Mouse (Mus musculus) kidney, adult 2 months (tissue): ENCODE data around the gene Zmym6. TPM values are rescaled to one million over a fixed set of nuclear protein-coding genes. Genes with fewer than 3 reads are reported as not detected.
A peak's percentile ranks its signal among the peaks of the same experiment; 100 is the strongest.

ENCODE experiments used
- DNase-seq: peaks from one replicate; pipeline ENCODE4 v3.0.0; 2021
- H3K27ac ChIP-seq: fragments of 200-500 bp; 2 replicates; pipeline ENCODE4 v1.5.1; 2012; ENCODE audit warnings: low read depth, low read length, control low read depth, inconsistent platforms; ENCODE audit not compliant: insufficient read depth
- H3K27me3 ChIP-seq: fragments of 200-500 bp; replicated peaks from 2 replicates; pipeline ENCODE4 v1.6.1; 2012; ENCODE audit warnings: mild to moderate bottlenecking, moderate library complexity, low read length, inconsistent platforms; ENCODE audit not compliant: control insufficient read depth, insufficient read depth
- H3K36me3 ChIP-seq: fragments of 200-500 bp; 2 replicates; pipeline ENCODE4 v1.6.1; 2012; ENCODE audit warnings: mild to moderate bottlenecking, moderate library complexity, low read length, inconsistent platforms; ENCODE audit not compliant: control insufficient read depth, insufficient read depth
- H3K4me1 ChIP-seq: fragments of 200-500 bp; 2 replicates; pipeline ENCODE4 v1.6.1; 2011; ENCODE audit warnings: low read length; ENCODE audit not compliant: control insufficient read depth, insufficient read depth
- H3K4me3 ChIP-seq: fragments of 200-500 bp; 2 replicates; pipeline ENCODE4 v1.5.1; 2011; ENCODE audit warnings: mild to moderate bottlenecking, low read depth, low read length, control low read depth; ENCODE audit not compliant: insufficient read depth
- CTCF ChIP-seq: fragments of 200-500 bp; conservative IDR thresholded peaks from 2 replicates; pipeline ENCODE4 v1.5.1; 2011; ENCODE audit warnings: low read depth, mild to moderate bottlenecking, control low read depth, low read length, moderate library complexity, mixed read lengths; ENCODE audit not compliant: insufficient read depth, insufficient read length
- POLR2A ChIP-seq: fragments of 200-500 bp; IDR thresholded peaks from one replicate; pipeline ENCODE4 v1.6.1; 2011; ENCODE audit warnings: low read depth, low read length, control low read depth
- WGBS: fragments of 180-500 bp; shearing (Covaris S2); methylation state at CpG from one replicate; pipeline ENCODE4 v1.1.7; 2018; 5-methylcytosine and 5-hydroxymethylcytosine counted together
- polyA plus RNA-seq: library from polyadenylated mRNA; depleted of rRNA; stranded (reverse); fragments of >200 nt; gene quantifications from 2 replicates; pipeline ENCODE4 v1.2.3, GENCODE M21; 2012; rRNA removed

Zmym6 gene
- polyA plus RNA-seq, 1 experiment = 5.3 TPM

GRCm38 (mm10) chr4:127169346-127170221 is 92.4 kb downstream of the Zmym6 start:
- H3K4me3 ChIP-seq = peak overlapping the region; percentile 46; the same call in 1 of the 2 replicates
- H3K4me1 ChIP-seq = no peaks in the 10 kb centered on the region
- no peaks in the 10 kb centered on the region for H3K36me3 ChIP-seq
- no peak overlapping the region for H3K27ac ChIP-seq
- H3K27me3 ChIP-seq = peaks cover 1% of the 10 kb centered on the region; the same call in 1 of the 2 replicates
- no peak for TF ChIP-seq CTCF
- TF ChIP-seq POLR2A = no peak
- no peak for DNase-seq
- 4% methylated on average over 50 of the region's 51 CpGs for WGBS

GRCm38 (mm10) chr4:127170866-127171265 is 93.7 kb downstream of the Zmym6 start:
- H3K4me1 ChIP-seq = no peaks in the 10 kb centered on the region
- H3K27me3 ChIP-seq = peaks cover 1% of the 10 kb centered on the region; the same call in 1 of the 2 replicates
- WGBS = 54% methylated on average over 5 of the region's 5 CpGs
- H3K27ac ChIP-seq = no peak overlapping the region
- no peak overlapping the region for H3K4me3 ChIP-seq
- no peaks in the 10 kb centered on the region for H3K36me3 ChIP-seq
- TF ChIP-seq POLR2A (no peak), CTCF (no peak)
- DNase-seq = no peak

GRCm38 (mm10) chr4:127171341-127171905 is 94.2 kb downstream of the Zmym6 start:
- TF ChIP-seq POLR2A (no peak), CTCF (no peak)
- WGBS = 51% methylated on average over 4 of the region's 4 CpGs
- Histone ChIP-seq H3K4me1 (no peaks in the 10 kb centered on the region), H3K36me3 (no peaks in the 10 kb centered on the region), H3K27ac (no peak overlapping the region), H3K4me3 (no peak overlapping the region), H3K27me3 (peaks cover 1% of the 10 kb centered on the region; the same call in 1 of the 2 replicates)
- no peak for DNase-seq

GRCm38 (mm10) chr4:127172119-127172518 is 94.9 kb downstream of the Zmym6 start:
- H3K36me3 ChIP-seq = no peaks in the 10 kb centered on the region
- WGBS = 23% methylated on average over 7 of the region's 7 CpGs
- no peak overlapping the region for H3K4me3 ChIP-seq
- DNase-seq = no peak
- H3K27me3 ChIP-seq = peaks cover 1% of the 10 kb centered on the region; the same call in 1 of the 2 replicates
- no peak overlapping the region for H3K27ac ChIP-seq
- H3K4me1 ChIP-seq = no peaks in the 10 kb centered on the region
- TF ChIP-seq POLR2A (no peak), CTCF (no peak)

GRCm38 (mm10) chr4:127172614-127173013 is 95.4 kb downstream of the Zmym6 start:
- 43% methylated on average over 4 of the region's 4 CpGs for WGBS
- H3K27me3 ChIP-seq = peaks cover 1% of the 10 kb centered on the region; the same call in 1 of the 2 replicates
- DNase-seq = no peak
- no peak overlapping the region for H3K4me3 ChIP-seq
- no peak for TF ChIP-seq CTCF
- TF ChIP-seq POLR2A = no peak
- H3K27ac ChIP-seq = no peak overlapping the region
- no peaks in the 10 kb centered on the region for H3K36me3 ChIP-seq
- no peaks in the 10 kb centered on the region for H3K4me1 ChIP-seq

DNA sequence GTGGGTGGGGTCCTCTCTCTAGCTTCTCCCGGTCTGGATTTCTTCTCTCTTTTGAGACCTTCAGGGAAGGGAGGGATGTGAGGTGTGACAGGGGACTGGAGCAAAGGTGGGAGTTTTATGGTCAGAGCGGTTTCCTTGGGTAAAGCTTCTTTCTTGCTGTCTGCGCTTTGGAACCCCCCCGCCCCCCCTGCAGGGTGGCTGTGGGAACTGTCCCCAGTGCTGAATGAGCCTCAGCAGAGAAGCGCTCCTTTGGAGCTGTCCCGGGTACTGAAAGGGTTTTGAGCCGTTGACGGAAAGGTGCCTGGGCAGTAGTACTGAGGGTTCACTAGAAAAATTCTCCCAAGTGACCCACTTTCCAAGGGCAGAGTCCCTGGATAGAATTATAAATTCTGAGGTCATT is 96.3 kb downstream of the Zmym6 start:
- Histone ChIP-seq H3K36me3 (no peaks in the 10 kb centered on the region), H3K4me1 (no peaks in the 10 kb centered on the region), H3K27ac (no peak overlapping the region), H3K4me3 (no peak overlapping the region), H3K27me3 (peaks cover 1% of the 10 kb centered on the region; the same call in 1 of the 2 replicates)
- WGBS = 1% methylated on average over 8 of the region's 8 CpGs
- TF ChIP-seq CTCF (no peak), POLR2A (no peak)
- peak; percentile 48 for DNase-seq

Other genes with a start within 250 kb of the Zmym6 start
- gene Zmym4, start 109.2 kb upstream of the Zmym6 start, polyA plus RNA-seq = 5.2 and 6.0 TPM in 2 replicates
- 22.3 and 24.1 TPM in 2 replicates for gene Sfpq, start 56.1 kb upstream of the Zmym6 start, polyA plus RNA-seq
- gene Zmym1, start 16.2 kb upstream of the Zmym6 start, polyA plus RNA-seq = 1.0 and 1.3 TPM in 2 replicates
- gene Tmem35b, start 46.3 kb downstream of the Zmym6 start, polyA plus RNA-seq = 28.6 and 29.0 TPM in 2 replicates
- 0.19 and 0.27 TPM in 2 replicates for gene Dlgap3, start 91.8 kb downstream of the Zmym6 start, polyA plus RNA-seq
- gene Smim12, start 166.4 kb downstream of the Zmym6 start, polyA plus RNA-seq = 48.8 and 49.9 TPM in 2 replicates
- 17.8 and 19.2 TPM in 2 replicates for gene Gja4, start 236.7 kb downstream of the Zmym6 start, polyA plus RNA-seq